Mouse (Mus musculus) adrenal gland, adult 10 weeks (tissue): ENCODE data around the gene Tmem45b. TPM values are rescaled to one million over a fixed set of nuclear protein-coding genes. Genes with fewer than 3 reads are reported as not detected.

Source experiments
- polyA plus RNA-seq: library from polyadenylated mRNA; stranded (reverse); fragments of 350-450 nt; fragmentation: Illumina TruSeq; extraction: RNeasy Lipid Tissue Mini Kit (QIAGEN cat#74804); gene quantifications from one replicate; pipeline ENCODE4 v1.2.3, GENCODE M21; 2014; ENCODE audit warnings: low read depth, low replicate concordance

Gene Tmem45b
- polyA plus RNA-seq = 11.3 TPM

GRCm38 (mm10) chr9:31463692-31464474 is at the start of gene Tmem45b:
Tmem45b (minus strand) TSS chr9:31464462.

DNA sequence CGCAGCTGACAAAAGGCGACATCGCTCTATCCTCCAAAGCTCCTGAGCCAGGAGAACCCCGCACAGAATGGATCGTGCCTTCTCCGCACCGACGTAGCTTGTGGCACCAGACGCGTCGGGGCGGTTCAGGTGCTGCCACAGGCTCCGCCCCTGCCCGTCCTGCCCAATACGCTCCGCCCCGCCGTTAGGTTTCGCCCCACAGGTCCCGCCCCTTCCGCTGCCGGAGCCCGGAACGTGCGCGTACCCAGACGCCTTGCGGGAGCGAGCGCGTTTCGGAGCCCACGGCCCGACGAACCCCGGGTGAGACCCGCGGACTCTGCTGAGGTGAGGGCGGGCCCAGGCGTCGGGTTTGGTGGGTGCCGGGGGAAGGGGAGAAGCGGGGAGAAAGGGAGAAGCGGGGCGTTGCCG is 78.3 kb downstream of the Tmem45b start, which contains the start of gene Nfrkb:
TSS of gene Nfrkb (plus strand) at position 246 of the 408 bp plus-strand sequence.

Other genes starting within 250 kb of the Tmem45b start
- 10.4 TPM for gene Prdm10, start 183.9 kb downstream of the Tmem45b start, polyA plus RNA-seq
- 5.5 TPM for gene Nfrkb, start 78.3 kb downstream of the Tmem45b start, polyA plus RNA-seq